Mouse (Mus musculus) liver, embryonic 18 days (tissue): Measurements from ENCODE around the gene Prkar1a. TPM values are rescaled to one million over a fixed set of nuclear protein-coding genes. Genes with fewer than 3 reads are reported as not detected.

Experiments used
- polyA plus RNA-seq: library from polyadenylated mRNA; depleted of rRNA; stranded (reverse); fragments of >200 nt; gene quantifications from 2 replicates; pipeline ENCODE4 v1.2.3, GENCODE M21; 2012; rRNA removed

The Prkar1a gene
- polyA plus RNA-seq = 48.5 and 51.0 TPM in 2 replicates

DNA sequence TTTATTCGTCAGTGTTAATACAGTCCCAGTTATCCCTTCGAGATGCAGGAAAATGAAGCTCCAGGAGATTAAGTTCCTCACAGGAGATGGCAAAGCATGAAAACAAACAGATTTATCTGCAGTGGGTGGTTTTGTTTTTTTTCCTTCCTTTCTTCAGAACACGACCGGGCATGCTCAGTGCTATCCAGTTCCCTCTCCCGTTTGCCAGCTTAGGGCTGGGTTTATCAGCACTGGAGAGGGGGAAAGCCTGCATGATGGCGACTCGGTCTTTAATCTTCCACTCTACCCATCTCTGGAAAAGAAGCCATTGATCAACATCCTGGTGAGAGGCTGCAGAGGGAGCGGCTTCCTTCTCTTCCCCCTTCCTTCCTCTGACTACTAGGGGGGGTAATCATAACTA lies at the start of gene Prkar1a:
Prkar1a (plus strand) TSS at position 200 of the 400 bp plus-strand sequence.

DNA sequence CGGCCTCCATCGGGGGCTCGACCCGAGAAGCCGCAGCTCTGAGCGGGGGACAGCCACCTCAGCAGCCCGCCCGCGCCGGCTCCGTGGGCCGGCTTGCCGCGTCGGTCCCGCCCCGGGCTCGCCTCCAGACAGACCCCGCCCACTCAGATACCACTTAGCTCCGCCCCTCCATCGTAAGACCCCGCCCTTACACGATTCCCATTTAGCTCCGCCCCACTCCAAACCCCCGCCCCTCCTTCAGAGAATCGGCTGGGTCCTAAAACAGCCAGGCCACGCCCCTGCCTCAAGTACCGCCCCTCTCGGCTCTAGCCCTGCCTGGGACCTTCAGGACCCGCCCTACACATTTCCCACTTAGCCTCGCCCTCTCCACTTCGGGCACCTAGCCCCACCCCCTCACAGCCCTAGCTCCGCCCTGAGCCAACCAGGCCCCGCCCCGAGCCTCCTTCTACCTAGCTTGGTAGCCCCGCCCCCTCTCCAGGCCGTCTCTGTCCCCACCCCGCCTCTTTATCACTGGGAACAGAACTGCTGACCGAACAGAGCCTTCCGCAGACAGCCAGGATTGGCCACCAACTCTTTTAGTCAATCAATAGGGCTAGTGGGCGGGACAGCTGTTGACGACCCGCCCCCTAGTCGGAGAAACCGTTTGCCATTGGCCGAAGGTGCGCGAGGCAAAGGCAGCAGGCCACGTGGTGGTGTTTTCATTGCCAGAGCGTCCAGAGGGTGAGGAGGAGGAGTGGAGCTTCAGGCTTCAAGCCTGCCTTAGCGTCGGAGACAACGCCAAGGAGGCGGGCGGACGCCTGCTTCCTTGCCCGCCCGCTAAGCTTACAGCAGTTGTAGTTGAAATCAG lies 37.7 kb upstream of the Prkar1a start, which contains the start of gene Wipi1:
Wipi1 (minus strand) TSS at position 665 of the 847 bp plus-strand sequence.

Other genes with a start within 250 kb of the Prkar1a start
- gene 9930022D16Rik, start 235.5 kb upstream of the Prkar1a start, polyA plus RNA-seq = not detected in 2 replicates
- gene Amz2, start 223.5 kb upstream of the Prkar1a start, polyA plus RNA-seq = 12.7 and 12.8 TPM in 2 replicates
- 4.1 and 5.6 TPM in 2 replicates for gene Arsg, start 176.0 kb upstream of the Prkar1a start, polyA plus RNA-seq
- gene Slc16a6, start 175.8 kb upstream of the Prkar1a start, polyA plus RNA-seq = 3.3 and 4.0 TPM in 2 replicates
- gene Wipi1, start 37.4 kb upstream of the Prkar1a start, polyA plus RNA-seq = 8.3 and 8.9 TPM in 2 replicates
- gene Fam20a, start 72.9 kb downstream of the Prkar1a start, polyA plus RNA-seq = 10.8 and 12.5 TPM in 2 replicates
- gene 1700012B07Rik, start 178.6 kb downstream of the Prkar1a start, polyA plus RNA-seq = 1.3 TPM in 2 replicates